Mouse (Mus musculus) heart, embryonic 15.5 days (tissue): ENCODE measurements around the gene Vwa5b1. TPM values are rescaled to one million over a fixed set of nuclear protein-coding genes. Genes with fewer than 3 reads are reported as not detected.

ENCODE experiments used
- ATAC-seq: fragments of 200-750 bp; cut with Nextera tagmentation; replicated peaks from 2 replicates; pipeline ENCODE4 v1.8.0; 2017; ENCODE audit warnings: low read depth, moderate TSS enrichment; ENCODE audit not compliant: insufficient number of reproducible peaks, insufficient read depth, low FRiP score
- H3K27ac ChIP-seq: fragments of 300-500 bp; sonication (generic); 2 replicates; pipeline ENCODE4 v1.5.1; 2015; ENCODE audit warnings: mild to moderate bottlenecking, inconsistent platforms
- H3K27me3 ChIP-seq: fragments of 300-500 bp; sonication (generic); 2 replicates; pipeline ENCODE4 v1.6.1; 2015; ENCODE audit warnings: inconsistent platforms
- H3K36me3 ChIP-seq: fragments of 300-500 bp; sonication (generic); 2 replicates; pipeline ENCODE4 v1.6.1; 2015; ENCODE audit warnings: mild to moderate bottlenecking, inconsistent platforms
- H3K4me1 ChIP-seq: fragments of 300-500 bp; sonication (generic); replicated peaks from 2 replicates; pipeline ENCODE4 v1.6.1; 2015; ENCODE audit warnings: inconsistent platforms
- H3K4me2 ChIP-seq: fragments of 300-500 bp; sonication (generic); 2 replicates; pipeline ENCODE4 v1.6.1; 2015; ENCODE audit warnings: inconsistent platforms, mild to moderate bottlenecking, moderate library complexity
- H3K4me3 ChIP-seq: fragments of 300-500 bp; sonication (generic); 2 replicates; pipeline ENCODE4 v1.5.1; 2015; ENCODE audit warnings: mild to moderate bottlenecking, inconsistent platforms
- H3K9ac ChIP-seq: fragments of 300-500 bp; sonication (generic); 2 replicates; pipeline ENCODE4 v1.6.1; 2015; ENCODE audit warnings: mild to moderate bottlenecking, inconsistent platforms
- H3K9me3 ChIP-seq: fragments of 300-500 bp; sonication (generic); replicated peaks from 2 replicates; pipeline ENCODE4 v1.6.1; 2016; ENCODE audit warnings: inconsistent platforms
- WGBS: fragments of 180-500 bp; shearing (Covaris S2); methylation state at CpG from one replicate; pipeline ENCODE4 v1.1.7; 2015; ENCODE audit warnings: mixed read lengths; 5-methylcytosine and 5-hydroxymethylcytosine counted together
- polyA plus RNA-seq: library from polyadenylated mRNA; unstranded; fragments of >200 nt; fragmentation: Nextera tagmentation; extraction: Ambion mirVana; gene quantifications from 2 replicates; pipeline ENCODE4 v1.2.1, GENCODE M21; 2015

The Vwa5b1 gene
- polyA plus RNA-seq, 1 experiment from 2014 or later = not detected

DNA sequence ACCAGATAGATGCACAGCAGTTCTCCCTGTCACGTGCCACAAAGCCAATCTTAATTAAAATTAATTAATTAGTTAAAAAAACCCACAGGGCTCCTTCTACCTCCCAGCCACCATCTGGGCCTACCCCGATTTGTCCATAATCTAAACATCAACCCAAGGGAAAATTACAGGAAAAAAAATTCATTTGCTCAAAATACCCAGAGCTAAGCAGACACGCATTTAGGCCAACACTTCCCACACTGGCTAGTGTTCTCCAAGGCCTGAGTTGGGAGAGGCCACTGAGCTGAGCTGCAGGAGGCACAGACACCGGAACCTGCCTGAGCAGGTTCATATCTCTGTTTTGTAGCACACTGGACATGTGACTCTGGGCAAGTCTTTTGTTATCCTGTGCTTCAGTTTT, 86.7 kb downstream of the Vwa5b1 start:
- no peak overlapping the region for H3K4me2 ChIP-seq
- no peak overlapping the region for H3K9ac ChIP-seq
- H3K27ac ChIP-seq = no peak overlapping the region
- ATAC-seq = no peak
- no peaks in the 10 kb centered on the region for H3K36me3 ChIP-seq
- H3K4me1 ChIP-seq = no peaks in the 10 kb centered on the region
- WGBS = 76% methylated on average over 4 of the region's 4 CpGs
- H3K27me3 ChIP-seq = peaks cover 81% of the 10 kb centered on the region
- no peaks in the 10 kb centered on the region for H3K9me3 ChIP-seq
- no peak overlapping the region for H3K4me3 ChIP-seq

- no peaks in the 10 kb centered on the region for H3K9me3 ChIP-seq
- 12% methylated on average over 10 of the region's 10 CpGs for WGBS
- no peaks in the 10 kb centered on the region for H3K36me3 ChIP-seq
- no peak overlapping the region for H3K4me2 ChIP-seq
- H3K4me1 ChIP-seq = no peaks in the 10 kb centered on the region
- H3K27me3 ChIP-seq = peaks cover 73% of the 10 kb centered on the region
- H3K4me3 ChIP-seq = no peak overlapping the region
- H3K27ac ChIP-seq = no peak overlapping the region
- ATAC-seq = no peak
- no peak overlapping the region for H3K9ac ChIP-seq
Observed at GRCm38 (mm10) chr4:138548124-138548561, 87.5 kb downstream of the Vwa5b1 start.

- H3K9ac ChIP-seq = no peak overlapping the region
- WGBS = 21% methylated on average over 10 of the region's 10 CpGs
- no peak overlapping the region for H3K4me2 ChIP-seq
- H3K4me1 ChIP-seq = no peaks in the 10 kb centered on the region
- no peaks in the 10 kb centered on the region for H3K36me3 ChIP-seq
- H3K9me3 ChIP-seq = no peaks in the 10 kb centered on the region
- ATAC-seq = no peak
- no peak overlapping the region for H3K27ac ChIP-seq
- H3K4me3 ChIP-seq = no peak overlapping the region
- peaks cover 67% of the 10 kb centered on the region for H3K27me3 ChIP-seq
Observed at GRCm38 (mm10) chr4:138547556-138547955, 88.1 kb downstream of the Vwa5b1 start.

DNA sequence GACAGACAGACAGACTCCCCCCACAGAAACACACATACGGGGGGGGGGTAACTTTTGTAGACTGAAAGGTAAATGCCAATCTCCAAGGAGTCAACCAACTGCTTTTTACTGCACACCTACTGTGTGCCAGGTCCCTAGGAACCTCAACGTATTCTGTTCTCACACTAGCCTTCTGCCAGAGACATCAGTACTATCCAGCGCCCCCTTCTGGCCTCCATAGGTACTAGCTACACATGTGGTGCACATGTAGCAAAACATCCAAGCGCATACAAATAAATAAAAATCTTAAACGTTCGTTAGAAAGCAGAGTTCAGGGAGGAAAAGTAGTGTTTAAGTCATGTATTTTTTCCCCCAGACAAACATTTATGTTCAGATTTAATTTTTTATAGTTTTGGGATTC, 88.6 kb downstream of the Vwa5b1 start:
- Histone ChIP-seq H3K4me2 (no peak overlapping the region), H3K27ac (no peak overlapping the region), H3K36me3 (no peaks in the 10 kb centered on the region), H3K9ac (no peak overlapping the region), H3K27me3 (peaks cover 62% of the 10 kb centered on the region), H3K4me3 (no peak overlapping the region), H3K4me1 (no peaks in the 10 kb centered on the region), H3K9me3 (no peaks in the 10 kb centered on the region)
- ATAC-seq = no peak
- WGBS = 53% methylated on average over 6 of the region's 6 CpGs

DNA sequence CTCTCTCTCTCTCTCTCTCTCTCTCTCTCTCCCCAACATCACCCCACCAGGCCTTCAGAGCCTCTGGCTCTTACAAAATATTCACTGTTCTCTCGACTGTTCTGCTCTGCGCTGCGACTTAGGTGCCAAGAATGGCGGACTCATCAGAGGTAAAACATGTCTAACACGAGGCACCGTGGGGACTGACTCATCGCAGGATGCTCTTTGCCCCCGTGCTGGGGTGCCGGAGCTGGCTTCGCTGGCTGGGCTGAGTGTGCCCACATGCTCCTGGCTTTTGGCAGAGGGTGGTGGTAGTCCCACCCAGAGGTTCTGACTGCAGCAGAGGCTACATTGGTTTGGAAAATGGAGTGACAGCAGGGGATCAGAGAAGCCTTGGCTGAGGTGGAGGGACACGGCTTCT, 89.4 kb downstream of the Vwa5b1 start:
- Histone ChIP-seq H3K27ac (no peak overlapping the region), H3K4me1 (no peaks in the 10 kb centered on the region), H3K4me2 (no peak overlapping the region), H3K9ac (no peak overlapping the region), H3K36me3 (no peaks in the 10 kb centered on the region), H3K4me3 (no peak overlapping the region), H3K27me3 (peaks cover 55% of the 10 kb centered on the region), H3K9me3 (no peaks in the 10 kb centered on the region)
- 72% methylated on average over 11 of the region's 11 CpGs for WGBS
- no peak for ATAC-seq

DNA sequence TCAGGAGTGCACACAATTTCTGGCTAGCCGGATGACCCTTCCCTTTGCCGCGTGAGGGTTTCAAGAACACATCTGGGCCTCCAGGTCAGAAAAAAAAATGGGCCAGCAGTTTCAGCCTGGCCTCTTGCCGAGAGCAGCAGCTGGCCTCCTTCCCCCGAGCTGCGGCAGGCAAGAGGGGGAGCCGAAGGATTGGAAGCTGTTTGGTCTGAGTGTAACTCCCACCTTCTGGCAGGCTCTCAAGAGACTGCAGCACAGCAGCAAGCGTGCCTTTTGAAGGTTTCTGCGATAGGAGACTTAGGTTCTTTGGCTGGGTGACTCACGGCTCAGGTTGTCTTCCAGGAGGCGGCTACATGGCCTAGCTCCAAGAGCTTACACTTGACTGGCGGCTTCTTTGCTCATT, 92.5 kb downstream of the Vwa5b1 start:
- Histone ChIP-seq H3K9me3 (no peaks in the 10 kb centered on the region), H3K4me2 (no peak overlapping the region), H3K27me3 (peaks cover 55% of the 10 kb centered on the region), H3K27ac (no peak overlapping the region), H3K4me3 (no peak overlapping the region), H3K9ac (no peak overlapping the region), H3K36me3 (no peaks in the 10 kb centered on the region), H3K4me1 (no peaks in the 10 kb centered on the region)
- WGBS = 28% methylated on average over 12 of the region's 12 CpGs
- ATAC-seq = no peak

- no peak overlapping the region for H3K27ac ChIP-seq
- no peak overlapping the region for H3K4me3 ChIP-seq
- H3K36me3 ChIP-seq = no peaks in the 10 kb centered on the region
- no peak overlapping the region for H3K4me2 ChIP-seq
- no peak overlapping the region for H3K9ac ChIP-seq
- H3K9me3 ChIP-seq = no peaks in the 10 kb centered on the region
- ATAC-seq = no peak
- peaks cover 46% of the 10 kb centered on the region for H3K27me3 ChIP-seq
- no peaks in the 10 kb centered on the region for H3K4me1 ChIP-seq
- 59% methylated on average over 4 of the region's 4 CpGs for WGBS
Observed at GRCm38 (mm10) chr4:138538084-138538449, 97.6 kb downstream of the Vwa5b1 start.

DNA sequence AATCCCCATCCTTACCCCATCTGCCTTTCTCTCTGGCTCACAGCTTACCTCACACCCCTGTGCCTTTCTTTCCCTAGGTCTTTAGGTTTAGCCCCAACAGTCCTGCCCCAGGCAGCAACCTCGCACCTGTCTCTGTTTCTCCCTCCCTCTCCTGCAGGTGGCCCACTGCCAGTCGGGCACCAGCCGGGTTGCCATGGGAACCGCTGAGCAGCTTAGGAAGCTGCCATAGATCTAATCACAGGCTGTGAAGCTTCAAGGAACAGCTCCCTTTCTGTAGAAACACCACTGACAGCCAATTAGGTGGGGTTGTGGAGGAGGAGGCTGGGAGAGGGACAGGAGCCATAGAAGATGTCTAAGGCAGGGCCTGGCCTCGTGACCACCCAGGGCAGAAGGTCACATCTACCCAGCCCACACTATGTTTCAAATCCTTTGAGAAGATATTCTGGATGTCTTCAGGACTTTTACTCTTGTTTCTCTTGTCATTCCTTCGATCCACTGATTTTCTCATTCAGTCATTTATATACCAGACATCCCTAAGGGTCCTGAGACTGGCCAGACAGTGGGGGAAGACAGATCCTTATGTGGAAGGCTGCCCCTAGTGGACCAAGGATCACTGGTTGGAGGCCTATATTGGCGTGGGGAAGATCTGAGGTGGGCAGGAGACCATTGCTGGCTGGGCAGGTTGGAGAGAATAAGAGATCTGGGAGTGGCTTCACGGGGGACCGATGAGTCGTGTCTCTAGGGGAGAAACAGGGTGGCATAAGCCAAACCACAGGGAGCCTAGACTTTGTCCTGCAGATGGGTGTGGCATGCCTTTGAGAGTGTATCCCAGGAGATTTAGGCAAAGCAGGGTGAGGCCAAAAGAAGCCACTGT, 98.2 kb downstream of the Vwa5b1 start:
- WGBS = 31% methylated on average over 10 of the region's 10 CpGs
- no peak overlapping the region for H3K4me2 ChIP-seq
- H3K4me1 ChIP-seq = no peaks in the 10 kb centered on the region
- no peaks in the 10 kb centered on the region for H3K36me3 ChIP-seq
- H3K27ac ChIP-seq = no peak overlapping the region
- H3K4me3 ChIP-seq = no peak overlapping the region
- no peaks in the 10 kb centered on the region for H3K9me3 ChIP-seq
- H3K9ac ChIP-seq = no peak overlapping the region
- H3K27me3 ChIP-seq = peaks cover 46% of the 10 kb centered on the region
- no peak for ATAC-seq

DNA sequence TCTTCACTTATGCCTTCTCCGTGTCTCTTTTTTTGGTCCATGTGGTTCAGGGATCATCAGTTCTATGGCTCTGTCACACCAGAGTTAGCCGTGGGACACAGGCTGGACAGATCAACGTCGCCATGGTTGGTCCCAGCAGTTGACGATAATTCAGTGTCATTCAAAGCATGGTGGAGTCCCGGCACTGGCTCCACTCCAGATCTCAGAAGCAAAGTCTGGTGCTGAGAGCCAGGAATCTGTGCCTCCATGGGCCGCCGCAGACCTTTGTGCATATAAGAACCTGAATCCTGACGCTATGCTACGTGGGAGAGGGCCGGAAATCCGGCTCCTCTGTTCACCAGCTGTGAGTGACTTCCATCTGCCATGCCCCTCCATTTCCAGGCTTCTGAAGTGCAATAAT, 100.1 kb downstream of the Vwa5b1 start:
- 76% methylated on average over 12 of the region's 12 CpGs for WGBS
- no peaks in the 10 kb centered on the region for H3K4me1 ChIP-seq
- H3K4me2 ChIP-seq = no peak overlapping the region
- ATAC-seq = no peak
- no peak overlapping the region for H3K4me3 ChIP-seq
- H3K27ac ChIP-seq = no peak overlapping the region
- no peak overlapping the region for H3K9ac ChIP-seq
- no peaks in the 10 kb centered on the region for H3K36me3 ChIP-seq
- peaks cover 39% of the 10 kb centered on the region for H3K27me3 ChIP-seq
- H3K9me3 ChIP-seq = no peaks in the 10 kb centered on the region

DNA sequence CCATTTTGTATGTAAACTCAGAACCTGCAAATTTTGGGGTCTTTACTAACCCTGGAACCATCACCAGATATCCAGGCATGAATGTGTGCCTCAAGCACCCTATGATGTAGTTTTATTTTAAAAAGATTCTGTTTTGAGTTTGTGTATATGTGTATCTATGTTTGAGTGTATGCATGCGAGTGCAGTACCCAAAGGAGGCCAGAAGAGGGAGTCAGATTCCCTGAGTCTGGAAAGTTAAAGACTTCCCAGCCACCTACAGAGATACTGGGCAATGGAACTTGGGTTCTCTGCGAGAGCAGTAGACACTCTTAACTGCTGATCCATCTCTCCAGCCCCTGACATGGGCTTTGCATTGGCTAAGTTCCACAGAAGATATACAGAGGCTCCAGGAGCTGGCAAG, 101.8 kb downstream of the Vwa5b1 start:
- WGBS = 85% methylated on average over 2 of the region's 2 CpGs
- Histone ChIP-seq H3K27me3 (peaks cover 35% of the 10 kb centered on the region), H3K9ac (no peak overlapping the region), H3K4me2 (no peak overlapping the region), H3K4me3 (no peak overlapping the region), H3K9me3 (no peaks in the 10 kb centered on the region), H3K36me3 (no peaks in the 10 kb centered on the region), H3K4me1 (no peaks in the 10 kb centered on the region), H3K27ac (no peak overlapping the region)
- ATAC-seq = no peak

GRCm38 (mm10) chr4:138531761-138532160, 103.9 kb downstream of the Vwa5b1 start:
- no peak overlapping the region for H3K9ac ChIP-seq
- no peaks in the 10 kb centered on the region for H3K9me3 ChIP-seq
- peaks cover 24% of the 10 kb centered on the region for H3K27me3 ChIP-seq
- no peaks in the 10 kb centered on the region for H3K36me3 ChIP-seq
- 63% methylated on average over 2 of the region's 2 CpGs for WGBS
- no peaks in the 10 kb centered on the region for H3K4me1 ChIP-seq
- H3K27ac ChIP-seq = no peak overlapping the region
- H3K4me2 ChIP-seq = no peak overlapping the region
- ATAC-seq = no peak
- no peak overlapping the region for H3K4me3 ChIP-seq

DNA sequence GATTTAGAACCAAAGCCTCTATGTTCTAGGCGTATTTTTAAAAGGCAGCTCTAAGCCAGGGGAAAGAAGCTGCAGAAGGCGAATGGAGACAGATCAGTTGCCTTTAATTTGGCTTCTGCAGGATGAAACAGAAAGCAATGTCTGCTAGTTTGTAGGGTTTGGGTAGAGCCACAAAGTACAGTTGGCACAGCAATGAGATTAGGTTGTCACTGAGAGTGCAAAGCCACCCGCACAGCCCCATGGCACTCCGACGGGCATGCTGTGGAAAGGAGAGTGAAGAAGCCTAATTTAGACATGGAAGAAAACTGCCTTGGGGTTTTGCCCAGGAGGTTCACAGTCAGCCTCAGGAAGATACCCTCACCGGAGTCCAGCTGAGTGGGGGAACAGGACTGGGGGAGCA, 105.7 kb downstream of the Vwa5b1 start:
- 77% methylated on average over 6 of the region's 6 CpGs for WGBS
- ATAC-seq = no peak
- H3K27ac ChIP-seq = no peak overlapping the region
- H3K9ac ChIP-seq = no peak overlapping the region
- no peaks in the 10 kb centered on the region for H3K4me1 ChIP-seq
- H3K27me3 ChIP-seq = peaks cover 20% of the 10 kb centered on the region
- H3K9me3 ChIP-seq = no peaks in the 10 kb centered on the region
- no peaks in the 10 kb centered on the region for H3K36me3 ChIP-seq
- no peak overlapping the region for H3K4me3 ChIP-seq
- H3K4me2 ChIP-seq = no peak overlapping the region
